Mouse (Mus musculus): ENCODE results near the gene Pipox. TPM values are rescaled to one million over a fixed set of nuclear protein-coding genes. Genes with fewer than 3 reads are reported as not detected.

Gene Pipox
- total and polyA plus RNA-seq, 2 experiments = 222 to 251 TPM

DNA sequence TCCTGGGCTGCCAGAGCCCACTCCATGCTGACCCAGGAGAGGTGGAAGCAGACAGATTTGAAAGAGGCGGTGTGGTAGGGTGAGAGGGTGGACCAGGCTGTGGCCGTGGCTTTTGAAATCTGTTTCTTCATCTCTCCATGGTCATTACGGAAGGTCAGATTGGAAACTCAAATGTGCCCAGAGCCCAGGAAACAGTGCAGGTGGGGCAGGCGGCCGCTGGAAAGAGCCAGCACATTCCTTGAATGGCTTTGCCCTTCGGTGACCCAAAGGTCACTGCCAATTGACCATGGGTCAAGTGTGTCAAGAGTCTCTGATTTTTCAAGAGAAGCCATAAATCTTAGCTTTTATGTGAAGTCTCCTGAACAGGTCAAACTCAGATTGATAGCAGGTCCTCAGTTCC, 19.6 kb upstream of the Pipox start:
- Histone ChIP-seq H3K4me1 (ENCODE audit: control insufficient read depth, insufficient read depth, low read length) (no peaks in the 10 kb centered on the region), H3K36me3 (ENCODE audit: control insufficient read depth, insufficient read depth, low read length) (no peaks in the 10 kb centered on the region), H3K79me2 (ENCODE audit: control insufficient read depth, insufficient read depth, low read length) (no peaks in the 10 kb centered on the region), H3K9ac (ENCODE audit: low read depth, low read length) (no peak overlapping the region), H3K4me3 (ENCODE audit: insufficient read depth, low read depth, low read length) (no peak overlapping the region), H3K27me3 (ENCODE audit: control insufficient read depth, insufficient read depth, low read length) (no peaks in the 10 kb centered on the region), H3K27ac (replicated peaks; ENCODE audit: insufficient read depth, low read depth, low read length) (no peak overlapping the region)
- no peak for DNase-seq (ENCODE audit: extremely low read depth, low read depth, low spot score)
- TF ChIP-seq CTCF (IDR thresholded peaks at IDR 0.05; ENCODE audit: low read depth, low read length) = no peak
- no peak for TF ChIP-seq POLR2A (IDR thresholded peaks at IDR 0.05; ENCODE audit: extremely low read depth, insufficient read depth, low read length)
- 64% methylated on average over 6 of the region's 6 CpGs for WGBS

GRCm38 (mm10) chr11:77909776-77910175, 15.9 kb upstream of the Pipox start:
- H3K27ac ChIP-seq (replicated peaks; ENCODE audit: insufficient read depth, low read depth, low read length) = no peak overlapping the region
- WGBS = 63% methylated on average over 6 of the region's 6 CpGs
- no peaks in the 10 kb centered on the region for H3K27me3 ChIP-seq (ENCODE audit: control insufficient read depth, insufficient read depth, low read length)
- H3K79me2 ChIP-seq (ENCODE audit: control insufficient read depth, insufficient read depth, low read length) = no peaks in the 10 kb centered on the region
- no peak overlapping the region for H3K9ac ChIP-seq (ENCODE audit: low read depth, low read length)
- no peak overlapping the region for H3K4me3 ChIP-seq (ENCODE audit: insufficient read depth, low read depth, low read length)
- no peak for DNase-seq (ENCODE audit: extremely low read depth, low read depth, low spot score)
- H3K36me3 ChIP-seq (ENCODE audit: control insufficient read depth, insufficient read depth, low read length) = no peaks in the 10 kb centered on the region
- TF ChIP-seq POLR2A (IDR thresholded peaks at IDR 0.05; ENCODE audit: extremely low read depth, insufficient read depth, low read length) (no peak), CTCF (IDR thresholded peaks at IDR 0.05; ENCODE audit: low read depth, low read length) (no peak)
- H3K4me1 ChIP-seq (ENCODE audit: control insufficient read depth, insufficient read depth, low read length) = no peaks in the 10 kb centered on the region

DNA sequence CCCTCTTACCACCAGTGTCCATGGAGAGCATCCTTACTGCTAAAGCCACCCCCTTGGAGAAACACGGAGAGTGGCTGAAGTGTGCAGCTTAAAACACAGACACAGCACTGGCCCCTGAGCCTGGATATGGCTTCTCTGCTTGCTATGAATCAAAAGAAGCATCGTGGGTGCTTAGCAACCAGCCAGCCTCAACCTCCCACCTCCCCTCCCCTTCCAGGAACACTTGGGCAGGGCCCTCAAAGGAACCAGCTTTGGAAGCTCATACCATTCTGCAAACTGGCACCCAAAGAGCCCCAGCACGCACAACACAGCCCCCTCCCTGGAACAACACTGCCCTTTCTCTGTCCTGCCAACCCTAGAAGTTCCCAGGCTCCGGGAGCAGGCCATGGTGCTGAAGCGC, 15.5 kb upstream of the Pipox start:
- H3K79me2 ChIP-seq (ENCODE audit: control insufficient read depth, insufficient read depth, low read length) = no peaks in the 10 kb centered on the region
- H3K4me1 ChIP-seq (ENCODE audit: control insufficient read depth, insufficient read depth, low read length) = no peaks in the 10 kb centered on the region
- no peak for TF ChIP-seq CTCF (IDR thresholded peaks at IDR 0.05; ENCODE audit: low read depth, low read length)
- TF ChIP-seq POLR2A (IDR thresholded peaks at IDR 0.05; ENCODE audit: extremely low read depth, insufficient read depth, low read length) = no peak
- DNase-seq (ENCODE audit: extremely low read depth, low read depth, low spot score) = no peak
- no peak overlapping the region for H3K9ac ChIP-seq (ENCODE audit: low read depth, low read length)
- H3K27ac ChIP-seq (replicated peaks; ENCODE audit: insufficient read depth, low read depth, low read length) = no peak overlapping the region
- 66% methylated on average over 5 of the region's 5 CpGs for whole genome bisulfite sequencing
- no peaks in the 10 kb centered on the region for H3K27me3 ChIP-seq (ENCODE audit: control insufficient read depth, insufficient read depth, low read length)
- no peak overlapping the region for H3K4me3 ChIP-seq (ENCODE audit: insufficient read depth, low read depth, low read length)
- no peaks in the 10 kb centered on the region for H3K36me3 ChIP-seq (ENCODE audit: control insufficient read depth, insufficient read depth, low read length)

GRCm38 (mm10) chr11:77908468-77908867, 14.6 kb upstream of the Pipox start:
- no peak overlapping the region for H3K27ac ChIP-seq (replicated peaks; ENCODE audit: insufficient read depth, low read depth, low read length)
- H3K27me3 ChIP-seq (ENCODE audit: control insufficient read depth, insufficient read depth, low read length) = no peaks in the 10 kb centered on the region
- H3K79me2 ChIP-seq (ENCODE audit: control insufficient read depth, insufficient read depth, low read length) = no peaks in the 10 kb centered on the region
- no peak overlapping the region for H3K9ac ChIP-seq (ENCODE audit: low read depth, low read length)
- no peak overlapping the region for H3K4me3 ChIP-seq (ENCODE audit: insufficient read depth, low read depth, low read length)
- TF ChIP-seq POLR2A (IDR thresholded peaks at IDR 0.05; ENCODE audit: extremely low read depth, insufficient read depth, low read length) (no peak), CTCF (IDR thresholded peaks at IDR 0.05; ENCODE audit: low read depth, low read length) (no peak)
- H3K36me3 ChIP-seq (ENCODE audit: control insufficient read depth, insufficient read depth, low read length) = no peaks in the 10 kb centered on the region
- peaks cover 2% of the 10 kb centered on the region for H3K4me1 ChIP-seq (ENCODE audit: control insufficient read depth, insufficient read depth, low read length)
- 65% methylated on average over 4 of the region's 4 CpGs for WGBS
- no peak for DNase-seq (ENCODE audit: extremely low read depth, low read depth, low spot score)

DNA sequence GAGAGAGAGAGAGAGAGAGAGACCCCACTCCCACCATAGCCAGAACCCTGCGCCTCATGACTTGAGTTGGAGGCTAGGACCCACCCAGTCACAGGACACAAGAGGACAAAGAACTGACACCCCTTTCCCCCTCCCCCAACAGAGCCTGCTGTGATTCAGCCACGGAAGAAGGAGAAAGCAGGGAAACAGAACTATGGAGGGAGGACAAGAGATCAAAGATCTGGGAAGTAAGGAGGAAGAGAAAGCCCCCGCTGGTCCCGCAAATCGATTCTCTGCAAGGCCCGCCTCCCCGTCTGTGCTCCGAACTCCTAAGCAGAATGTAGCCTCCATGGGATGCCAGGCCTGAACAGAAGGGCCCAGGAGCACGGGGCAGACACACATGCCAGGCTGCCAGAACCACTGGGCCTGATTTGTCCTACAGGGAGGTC, 12.9 kb upstream of the Pipox start:
- WGBS = 48% methylated on average over 9 of the region's 9 CpGs
- Histone ChIP-seq H3K36me3 (ENCODE audit: control insufficient read depth, insufficient read depth, low read length) (no peaks in the 10 kb centered on the region), H3K9ac (ENCODE audit: low read depth, low read length) (no peak overlapping the region), H3K4me1 (ENCODE audit: control insufficient read depth, insufficient read depth, low read length) (peaks cover 5% of the 10 kb centered on the region), H3K27ac (replicated peaks; ENCODE audit: insufficient read depth, low read depth, low read length) (no peak overlapping the region), H3K4me3 (ENCODE audit: insufficient read depth, low read depth, low read length) (no peak overlapping the region), H3K79me2 (ENCODE audit: control insufficient read depth, insufficient read depth, low read length) (no peaks in the 10 kb centered on the region), H3K27me3 (ENCODE audit: control insufficient read depth, insufficient read depth, low read length) (no peaks in the 10 kb centered on the region)
- DNase-seq (ENCODE audit: extremely low read depth, low read depth, low spot score) = no peak
- TF ChIP-seq POLR2A (IDR thresholded peaks at IDR 0.05; ENCODE audit: extremely low read depth, insufficient read depth, low read length) (no peak), CTCF (IDR thresholded peaks at IDR 0.05; ENCODE audit: low read depth, low read length) (no peak)

DNA sequence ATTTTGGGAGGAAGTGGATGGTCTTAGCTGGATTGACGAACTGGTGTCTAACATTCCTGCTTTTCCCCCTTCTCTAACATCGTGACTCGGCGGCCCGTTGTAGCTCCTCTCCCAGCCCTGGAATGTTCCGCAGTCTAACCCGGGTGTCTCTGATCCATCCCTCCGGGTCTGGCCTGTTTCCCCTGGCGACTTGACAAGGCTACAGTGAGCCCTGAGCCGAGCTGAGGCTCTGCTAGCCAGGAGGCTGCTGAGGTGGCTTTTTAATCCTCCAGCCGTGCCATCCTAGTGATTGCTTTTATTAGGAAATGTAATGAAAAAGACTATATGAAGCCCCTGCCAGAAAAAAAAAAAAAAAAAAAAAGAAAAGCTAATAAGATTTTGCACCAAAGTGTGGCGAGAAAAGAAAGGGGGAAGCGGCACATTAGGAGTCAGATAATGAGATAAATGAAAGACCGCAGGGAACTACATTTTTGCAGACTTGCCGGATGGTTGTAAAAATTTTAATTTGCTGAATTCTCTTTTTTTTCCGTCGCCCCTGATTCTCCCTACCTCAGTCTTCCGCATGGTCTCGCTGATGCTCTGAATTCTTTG, 12.3 kb upstream of the Pipox start:
- Histone ChIP-seq H3K79me2 (ENCODE audit: control insufficient read depth, insufficient read depth, low read length) (no peaks in the 10 kb centered on the region), H3K27ac (replicated peaks; ENCODE audit: insufficient read depth, low read depth, low read length) (no peak overlapping the region), H3K9ac (ENCODE audit: low read depth, low read length) (no peak overlapping the region), H3K4me3 (ENCODE audit: insufficient read depth, low read depth, low read length) (no peak overlapping the region), H3K4me1 (ENCODE audit: control insufficient read depth, insufficient read depth, low read length) (peaks cover 9% of the 10 kb centered on the region), H3K27me3 (ENCODE audit: control insufficient read depth, insufficient read depth, low read length) (no peaks in the 10 kb centered on the region), H3K36me3 (ENCODE audit: control insufficient read depth, insufficient read depth, low read length) (no peaks in the 10 kb centered on the region)
- WGBS = 60% methylated on average over 19 of the region's 19 CpGs
- no peak for DNase-seq (ENCODE audit: extremely low read depth, low read depth, low spot score)
- TF ChIP-seq POLR2A (IDR thresholded peaks at IDR 0.05; ENCODE audit: extremely low read depth, insufficient read depth, low read length) = no peak
- TF ChIP-seq CTCF (IDR thresholded peaks at IDR 0.05; ENCODE audit: low read depth, low read length) = no peak

Data from liver, adult 2 months (tissue).